Mouse (Mus musculus): Measurements from ENCODE around the gene Igsf8. TPM values are rescaled to one million over a fixed set of nuclear protein-coding genes. Genes with fewer than 3 reads are reported as not detected.
A peak's percentile ranks its signal among the peaks of the same experiment; 100 is the strongest.

The Igsf8 gene
- polyA plus RNA-seq, 1 experiment from 2014 or later = 64.7 TPM

- no peak overlapping the region for H3K4me3 ChIP-seq (replicated peaks; ENCODE audit: low read length)
- no peaks in the 10 kb centered on the region for H3K9me3 ChIP-seq (ENCODE audit: control insufficient read depth, low read length)
- peaks cover 25% of the 10 kb centered on the region for H3K4me1 ChIP-seq (replicated peaks; ENCODE audit: control insufficient read depth, insufficient read depth, low read length)
- 72% methylated on average over 3 of the region's 3 CpGs for WGBS
- no peak overlapping the region for H3K9ac ChIP-seq
- ATAC-seq (ENCODE audit: low FRiP score) (no peak), DNase-seq (ENCODE audit: low spot score) (no peak)
- H3K27me3 ChIP-seq (ENCODE audit: control insufficient read depth, insufficient read depth, low read length) = no peaks in the 10 kb centered on the region
- H3K4me2 ChIP-seq (replicated peaks) = no peak overlapping the region
- no peak overlapping the region for H3K27ac ChIP-seq
- no peaks in the 10 kb centered on the region for H3K36me3 ChIP-seq (replicated peaks; ENCODE audit: control insufficient read depth, insufficient read depth)
Measured at GRCm38 (mm10) chr1:172305635-172306034, 44.2 kb downstream of the Igsf8 start.

DNA sequence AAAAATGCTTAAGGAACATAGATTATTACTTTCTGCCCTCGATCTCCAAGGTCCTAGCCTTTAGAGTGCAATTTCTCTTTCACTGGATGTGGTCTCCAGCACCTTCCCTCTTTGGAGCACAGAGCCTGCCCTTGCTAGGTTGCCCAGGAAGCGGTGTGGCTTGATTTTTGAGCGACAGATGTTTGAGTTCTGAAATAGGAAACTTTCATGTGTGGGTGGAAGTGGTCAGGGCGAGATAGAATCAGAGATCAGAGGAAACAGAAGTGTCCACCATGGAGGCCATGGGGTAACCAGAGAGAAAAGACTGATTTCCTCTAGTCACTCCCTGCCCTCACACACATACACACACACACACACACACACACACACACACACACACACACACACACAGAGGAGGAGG, 44.8 kb downstream of the Igsf8 start:
- H3K4me1 ChIP-seq (replicated peaks; ENCODE audit: control insufficient read depth, insufficient read depth, low read length) = peaks cover 24% of the 10 kb centered on the region
- 80% methylated on average over 4 of the region's 4 CpGs for WGBS

DNA sequence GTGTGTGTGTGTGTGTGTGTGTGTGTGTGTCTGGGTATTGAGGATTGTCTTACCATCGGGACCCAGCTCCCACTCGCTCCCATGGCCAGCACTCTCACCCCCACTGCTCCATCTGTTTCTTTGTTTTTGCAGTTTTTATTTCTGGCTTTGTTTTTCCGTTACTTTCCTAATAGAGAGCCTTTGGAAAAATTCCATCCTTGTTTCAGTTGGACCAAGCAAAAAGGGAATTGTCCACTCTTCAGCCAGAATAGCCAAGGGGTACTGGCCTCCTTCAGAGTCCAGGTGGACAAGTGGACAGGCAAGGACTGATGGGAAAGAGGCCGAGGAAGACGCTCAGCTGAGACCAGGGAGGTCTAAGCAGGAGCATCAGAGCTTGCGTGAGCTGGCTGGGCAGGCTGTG, 45.4 kb downstream of the Igsf8 start:
- no peak for ATAC-seq (ENCODE audit: low FRiP score)
- Histone ChIP-seq H3K36me3 (replicated peaks; ENCODE audit: control insufficient read depth, insufficient read depth) (no peaks in the 10 kb centered on the region), H3K27me3 (ENCODE audit: control insufficient read depth, insufficient read depth, low read length) (no peaks in the 10 kb centered on the region), H3K4me2 (replicated peaks) (no peak overlapping the region), H3K9me3 (ENCODE audit: control insufficient read depth, low read length) (no peaks in the 10 kb centered on the region), H3K4me1 (replicated peaks; ENCODE audit: control insufficient read depth, insufficient read depth, low read length) (peaks cover 25% of the 10 kb centered on the region; the same call in 1 of the 2 replicates), H3K9ac (no peak overlapping the region), H3K4me3 (replicated peaks; ENCODE audit: low read length) (no peak overlapping the region), H3K27ac (no peak overlapping the region)
- DNase-seq (ENCODE audit: low spot score) = no peak
- 80% methylated on average over 6 of the region's 6 CpGs for WGBS

More for the DNA sequence above, 44.8 kb downstream of the Igsf8 start:
- DNase-seq (ENCODE audit: low spot score) = no peak
- H3K27ac ChIP-seq = no peak overlapping the region
- no peaks in the 10 kb centered on the region for H3K36me3 ChIP-seq (replicated peaks; ENCODE audit: control insufficient read depth, insufficient read depth)
- H3K27me3 ChIP-seq (ENCODE audit: control insufficient read depth, insufficient read depth, low read length) = no peaks in the 10 kb centered on the region
- no peak overlapping the region for H3K4me3 ChIP-seq (replicated peaks; ENCODE audit: low read length)
- H3K9me3 ChIP-seq (ENCODE audit: control insufficient read depth, low read length) = no peaks in the 10 kb centered on the region
- H3K4me2 ChIP-seq (replicated peaks) = no peak overlapping the region
- H3K9ac ChIP-seq = no peak overlapping the region
- no peak for ATAC-seq (ENCODE audit: low FRiP score)

GRCm38 (mm10) chr1:172307936-172308335, 46.5 kb downstream of the Igsf8 start:
- Histone ChIP-seq H3K9ac (no peak overlapping the region), H3K9me3 (ENCODE audit: control insufficient read depth, low read length) (no peaks in the 10 kb centered on the region), H3K4me3 (replicated peaks; ENCODE audit: low read length) (no peak overlapping the region), H3K27ac (peak overlapping the region; percentile 3; the same call in 1 of the 2 replicates), H3K4me1 (replicated peaks; ENCODE audit: control insufficient read depth, insufficient read depth, low read length) (peaks cover 30% of the 10 kb centered on the region; the same call in 1 of the 2 replicates), H3K4me2 (replicated peaks) (no peak overlapping the region), H3K36me3 (replicated peaks; ENCODE audit: control insufficient read depth, insufficient read depth) (no peaks in the 10 kb centered on the region), H3K27me3 (ENCODE audit: control insufficient read depth, insufficient read depth, low read length) (no peaks in the 10 kb centered on the region)
- 56% methylated on average over 10 of the region's 10 CpGs for WGBS
- ATAC-seq (ENCODE audit: low FRiP score) = no peak
- DNase-seq (ENCODE audit: low spot score) = no peak

DNA sequence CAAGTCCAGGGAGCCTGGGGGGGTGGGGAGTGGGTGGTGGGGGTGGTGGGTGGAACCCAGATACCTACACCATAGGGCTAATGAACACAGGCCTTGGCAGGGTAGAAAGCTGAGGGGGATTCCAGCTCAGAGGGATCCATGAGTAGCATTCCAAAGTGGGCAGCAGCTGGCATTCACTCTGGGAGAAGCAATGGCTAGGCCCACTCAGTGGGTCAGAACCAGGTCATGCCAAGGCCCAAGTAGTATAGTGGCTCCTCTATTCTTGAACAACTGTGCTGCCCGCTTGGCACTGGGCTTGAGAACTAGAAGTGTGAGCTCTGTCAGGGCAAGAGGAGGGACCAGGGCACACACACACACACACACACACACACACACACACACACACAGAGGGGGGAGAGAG, 47.0 kb downstream of the Igsf8 start:
- Histone ChIP-seq H3K4me2 (replicated peaks) (no peak overlapping the region), H3K27me3 (ENCODE audit: control insufficient read depth, insufficient read depth, low read length) (no peaks in the 10 kb centered on the region), H3K4me1 (replicated peaks; ENCODE audit: control insufficient read depth, insufficient read depth, low read length) (peaks cover 32% of the 10 kb centered on the region; the same call in 1 of the 2 replicates), H3K36me3 (replicated peaks; ENCODE audit: control insufficient read depth, insufficient read depth) (no peaks in the 10 kb centered on the region), H3K9ac (no peak overlapping the region), H3K9me3 (ENCODE audit: control insufficient read depth, low read length) (no peaks in the 10 kb centered on the region), H3K4me3 (replicated peaks; ENCODE audit: low read length) (no peak overlapping the region), H3K27ac (peak overlapping the region; percentile 3; the same call in 1 of the 2 replicates)
- DNase-seq (ENCODE audit: low spot score) = no peak
- no peak for ATAC-seq (ENCODE audit: low FRiP score)
- WGBS = no CpG with 5 or more reads among the region's 1 CpGs

DNA sequence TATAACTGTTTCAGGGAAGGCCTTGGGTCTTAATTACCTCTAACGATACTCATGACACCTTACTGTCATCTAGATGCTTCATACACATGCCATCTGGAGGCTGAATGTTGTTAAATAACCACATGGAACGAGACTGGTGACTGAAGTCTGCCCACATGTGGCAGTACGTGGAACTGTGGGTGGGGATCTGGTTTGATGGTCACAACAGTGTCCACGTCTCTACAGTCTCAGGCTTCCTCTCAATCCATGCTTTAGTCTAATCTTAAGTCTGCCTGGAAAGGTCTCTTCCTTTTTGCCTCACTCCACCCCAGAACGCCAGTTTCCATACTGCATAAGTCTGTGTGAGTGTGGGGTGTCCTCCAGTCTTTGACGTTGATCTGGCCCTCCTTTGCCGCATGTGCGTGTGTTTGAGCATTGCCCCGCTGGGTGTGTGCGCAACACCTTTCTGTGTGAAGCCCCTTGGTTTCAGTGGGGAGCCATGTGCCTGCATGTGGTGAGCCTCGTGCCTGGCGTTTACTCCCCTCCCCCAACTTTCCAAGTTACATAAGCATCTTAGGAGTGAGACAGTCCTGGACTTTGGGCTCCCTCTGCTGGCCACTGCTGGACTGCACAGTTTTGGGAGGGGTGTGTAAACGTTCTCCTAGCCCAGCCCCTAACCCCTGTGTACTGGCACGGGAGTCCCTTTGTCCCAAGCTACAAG, 48.4 kb downstream of the Igsf8 start:
- peak overlapping the region; percentile 38; the same call in 1 of the 2 replicates for H3K9ac ChIP-seq
- peak overlapping the region; percentile 72 for H3K27ac ChIP-seq
- peak overlapping the region; percentile 11; the same call in 1 of the 2 replicates for H3K4me3 ChIP-seq (replicated peaks; ENCODE audit: low read length)
- H3K9me3 ChIP-seq (ENCODE audit: control insufficient read depth, low read length) = no peaks in the 10 kb centered on the region
- H3K27me3 ChIP-seq (ENCODE audit: control insufficient read depth, insufficient read depth, low read length) = no peaks in the 10 kb centered on the region
- peak overlapping the region; percentile 58 for H3K4me2 ChIP-seq (replicated peaks)
- peak; percentile 97 for DNase-seq (ENCODE audit: low spot score)
- 1% methylated on average over 14 of the region's 14 CpGs for WGBS
- no peaks in the 10 kb centered on the region for H3K36me3 ChIP-seq (replicated peaks; ENCODE audit: control insufficient read depth, insufficient read depth)
- ATAC-seq (ENCODE audit: low FRiP score) = peak; percentile 75
- H3K4me1 ChIP-seq (replicated peaks; ENCODE audit: control insufficient read depth, insufficient read depth, low read length) = peaks cover 44% of the 10 kb centered on the region; the same call in 1 of the 2 replicates

DNA sequence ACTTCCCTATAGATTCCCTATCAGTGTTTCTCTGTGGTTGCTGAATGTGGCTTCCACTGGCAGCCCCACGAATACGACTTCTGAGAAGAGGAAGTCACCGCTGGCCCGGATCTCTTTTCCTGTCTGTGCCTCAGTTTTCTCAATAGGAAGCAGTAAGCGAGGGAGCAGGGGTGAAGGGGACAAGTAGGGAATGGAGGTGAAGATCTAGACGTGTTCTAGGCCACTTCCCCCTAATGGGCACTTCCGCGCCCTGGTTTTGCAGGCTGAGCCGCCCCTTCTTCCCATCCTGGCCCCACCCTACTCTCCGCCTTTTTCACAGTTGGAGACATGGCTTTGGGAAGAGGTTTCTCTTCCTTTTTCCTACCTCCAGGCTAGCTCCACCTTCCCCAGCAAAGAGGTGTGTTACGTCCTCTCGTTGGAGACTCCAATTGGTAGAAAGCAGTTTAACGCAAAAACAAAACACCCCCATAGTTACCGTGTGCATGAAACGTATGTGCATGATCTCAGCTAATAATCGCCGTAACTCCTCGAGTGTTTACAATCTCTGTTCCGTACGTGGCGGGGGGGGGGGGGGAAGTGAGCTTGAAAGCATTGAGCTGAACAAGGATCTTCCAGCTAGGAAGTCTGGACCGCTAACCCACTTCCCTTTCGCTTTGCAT, 49.9 kb downstream of the Igsf8 start:
- Histone ChIP-seq H3K36me3 (replicated peaks; ENCODE audit: control insufficient read depth, insufficient read depth) (0 out of 2 replicates have a peak, but pooled peaks cover 2% of the 10 kb centered on the region), H3K27me3 (ENCODE audit: control insufficient read depth, insufficient read depth, low read length) (no peaks in the 10 kb centered on the region), H3K4me1 (replicated peaks; ENCODE audit: control insufficient read depth, insufficient read depth, low read length) (peaks cover 50% of the 10 kb centered on the region; the same call in 1 of the 2 replicates), H3K4me3 (replicated peaks; ENCODE audit: low read length) (peak overlapping the region; percentile 51), H3K9ac (peak overlapping the region; percentile 62), H3K4me2 (replicated peaks) (peak overlapping the region; percentile 89), H3K27ac (peak overlapping the region; percentile 88), H3K9me3 (ENCODE audit: control insufficient read depth, low read length) (no peaks in the 10 kb centered on the region)
- 10% methylated on average over 23 of the region's 23 CpGs for WGBS
- ATAC-seq (ENCODE audit: low FRiP score) (no peak), DNase-seq (ENCODE audit: low spot score) (peak; percentile 48)

GRCm38 (mm10) chr1:172311921-172312767, 50.7 kb downstream of the Igsf8 start:
- Histone ChIP-seq H3K9me3 (ENCODE audit: control insufficient read depth, low read length) (no peaks in the 10 kb centered on the region), H3K27me3 (ENCODE audit: control insufficient read depth, insufficient read depth, low read length) (no peaks in the 10 kb centered on the region), H3K36me3 (replicated peaks; ENCODE audit: control insufficient read depth, insufficient read depth) (0 out of 2 replicates have a peak, but pooled peaks cover 3% of the 10 kb centered on the region), H3K4me2 (replicated peaks) (peak overlapping the region; percentile 89), H3K4me1 (replicated peaks; ENCODE audit: control insufficient read depth, insufficient read depth, low read length) (peaks cover 50% of the 10 kb centered on the region; the same call in 1 of the 2 replicates), H3K4me3 (replicated peaks; ENCODE audit: low read length) (peak overlapping the region; percentile 51), H3K9ac (peak overlapping the region; percentile 62), H3K27ac (peak overlapping the region; percentile 88)
- under 1% methylated on average over 52 of the region's 55 CpGs for whole genome bisulfite sequencing
- DNase-seq (ENCODE audit: low spot score) (peak; percentile 67), ATAC-seq (ENCODE audit: low FRiP score) (peak; percentile 74)

All from hindbrain, embryonic 14.5 days (tissue).